Mouse (Mus musculus): ENCODE results near the gene Hist3h2a. TPM values are rescaled to one million over a fixed set of nuclear protein-coding genes. Genes with fewer than 3 reads are reported as not detected.

The Hist3h2a gene
- 18.4 TPM for polyA plus RNA-seq (2014; fragmentation: Illumina TruSeq; extraction: RNeasy Lipid Tissue Mini Kit (QIAGEN cat#74804); ENCODE audit: low read depth, low replicate concordance)

DNA sequence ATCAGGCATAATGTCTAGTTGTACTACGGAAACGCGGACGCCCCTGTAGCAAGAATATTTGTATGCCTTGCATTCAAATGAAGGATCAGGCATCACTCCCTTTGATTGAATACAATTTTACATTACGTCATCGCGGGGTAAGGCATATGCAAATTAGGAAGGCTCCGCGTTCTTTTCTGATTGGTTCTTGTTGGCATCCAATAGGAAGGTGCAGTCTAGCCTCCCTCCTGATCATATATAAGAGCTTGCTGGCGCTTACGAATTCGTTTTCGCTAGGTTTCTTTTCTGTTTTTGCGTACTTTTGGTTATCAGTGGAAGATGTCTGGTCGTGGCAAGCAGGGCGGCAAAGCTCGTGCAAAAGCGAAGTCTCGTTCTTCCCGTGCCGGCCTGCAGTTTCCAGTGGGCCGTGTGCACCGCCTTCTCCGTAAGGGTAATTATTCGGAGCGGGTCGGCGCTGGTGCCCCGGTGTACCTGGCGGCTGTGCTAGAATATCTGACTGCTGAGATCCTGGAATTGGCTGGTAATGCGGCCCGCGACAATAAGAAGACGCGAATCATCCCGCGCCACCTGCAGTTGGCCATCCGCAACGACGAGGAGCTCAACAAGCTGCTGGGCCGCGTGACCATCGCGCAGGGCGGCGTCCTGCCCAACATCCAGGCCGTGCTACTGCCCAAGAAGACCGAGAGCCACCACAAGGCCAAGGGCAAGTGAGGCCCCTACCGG is at the start of gene Hist3h2a, which contains the start of gene Trim17:
Gene Hist3h2a, plus strand, starts transcription at position 266 of the 723 bp plus-strand sequence.
Gene Trim17, plus strand, starts transcription at position 266 of the 723 bp plus-strand sequence.

GRCm38 (mm10) chr11:58917745-58918366 is 36.6 kb upstream of the Hist3h2a start, which contains the start of gene Btnl10:
TSS of gene Btnl10 (plus strand) at chr11:58917908.

DNA sequence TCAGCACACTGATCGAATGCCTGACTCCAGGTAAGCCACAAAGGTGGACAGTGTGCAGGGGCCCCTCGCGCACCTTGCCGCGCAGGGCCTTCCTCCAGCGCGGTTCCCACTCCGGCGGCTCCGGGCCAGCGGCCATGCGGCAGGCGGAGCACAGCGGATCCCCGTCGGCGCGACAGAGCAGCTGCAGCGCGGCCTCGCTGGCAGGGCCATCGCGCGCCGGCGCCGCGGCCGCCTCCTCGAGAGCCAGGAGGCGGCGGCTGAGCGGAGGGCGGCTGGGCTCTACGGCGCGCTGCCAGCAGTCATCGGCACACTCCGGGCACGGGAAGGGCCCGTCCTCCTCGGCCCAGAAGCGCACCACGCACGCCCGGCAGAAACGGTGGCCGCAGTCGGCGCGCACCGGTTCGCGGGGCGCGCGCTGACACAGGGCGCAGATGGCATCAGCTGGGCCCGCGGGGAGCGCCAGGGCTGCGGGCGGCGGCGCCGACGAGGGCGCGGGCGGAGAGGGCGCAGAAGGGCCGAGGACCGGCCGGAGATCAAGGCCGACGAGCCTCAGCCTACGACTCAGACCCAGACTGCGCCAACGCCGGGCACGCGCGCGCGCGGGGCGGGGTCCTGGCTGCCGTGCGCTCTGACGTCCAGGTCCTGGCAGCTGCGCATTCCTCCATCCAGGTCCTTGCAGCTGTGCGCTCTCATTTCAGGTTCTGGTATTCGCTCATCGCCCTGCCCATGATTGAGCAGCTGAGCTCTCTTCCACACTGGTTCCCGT is 16.0 kb upstream of the Hist3h2a start, which contains the start of gene Rnf187:
Gene Rnf187, minus strand, starts transcription at position 595 of the 766 bp plus-strand sequence.

DNA sequence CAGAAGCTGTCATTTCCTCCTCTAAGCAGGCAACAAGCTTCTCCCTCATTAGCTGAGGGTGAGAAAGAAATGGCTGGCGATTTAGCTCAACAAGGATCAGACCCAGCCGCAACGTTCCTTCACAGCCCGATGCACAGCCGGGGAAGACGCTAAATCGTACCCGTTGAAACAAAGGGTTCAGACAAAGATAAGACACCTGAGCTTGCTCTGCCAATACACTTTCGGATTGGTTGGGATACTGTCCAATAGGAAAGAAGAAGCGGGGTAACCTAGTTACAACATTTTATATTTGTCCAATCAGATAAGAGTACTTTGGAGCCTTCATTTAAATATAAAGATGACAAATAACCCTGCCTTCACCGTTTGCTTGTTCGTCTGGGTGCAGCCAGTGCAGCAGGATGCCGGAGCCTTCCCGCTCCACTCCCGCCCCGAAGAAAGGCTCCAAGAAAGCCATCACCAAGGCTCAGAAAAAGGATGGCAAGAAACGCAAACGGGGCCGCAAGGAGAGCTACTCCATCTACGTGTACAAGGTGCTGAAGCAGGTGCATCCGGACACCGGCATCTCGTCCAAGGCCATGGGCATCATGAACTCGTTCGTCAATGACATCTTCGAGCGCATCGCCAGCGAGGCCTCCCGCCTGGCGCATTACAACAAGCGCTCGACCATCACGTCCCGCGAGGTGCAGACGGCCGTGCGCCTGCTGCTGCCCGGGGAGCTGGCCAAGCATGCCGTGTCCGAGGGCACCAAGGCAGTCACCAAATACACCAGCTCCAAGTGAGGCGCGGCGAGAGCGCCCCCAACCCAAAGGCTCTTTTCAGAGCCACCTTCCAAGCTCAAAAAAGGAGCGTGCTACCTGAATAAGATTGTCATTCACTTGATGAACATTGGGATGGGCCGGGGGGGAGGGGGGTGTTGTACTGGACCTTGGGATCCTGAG is 5.7 kb upstream of the Hist3h2a start, which contains the start of gene Hist3h2ba:
Gene Hist3h2ba, plus strand, starts transcription at position 379 of the 938 bp plus-strand sequence.

GRCm38 (mm10) chr11:58978027-58978705 is 23.7 kb downstream of the Hist3h2a start, which contains the start of gene Trim11:
TSS of gene Trim11 (plus strand) at chr11:58978093.

Other genes with a start within 250 kb of the Hist3h2a start
- gene Olfr318, start 230.7 kb upstream of the Hist3h2a start, polyA plus RNA-seq (2014; fragmentation: Illumina TruSeq; extraction: RNeasy Lipid Tissue Mini Kit (QIAGEN cat#74804); ENCODE audit: low read depth, low replicate concordance) = not detected
- gene Olfr317, start 215.5 kb upstream of the Hist3h2a start, polyA plus RNA-seq (2014; fragmentation: Illumina TruSeq; extraction: RNeasy Lipid Tissue Mini Kit (QIAGEN cat#74804); ENCODE audit: low read depth, low replicate concordance) = not detected
- gene Olfr316, start 202.0 kb upstream of the Hist3h2a start, polyA plus RNA-seq (2014; fragmentation: Illumina TruSeq; extraction: RNeasy Lipid Tissue Mini Kit (QIAGEN cat#74804); ENCODE audit: low read depth, low replicate concordance) = not detected
- gene Olfr315, start 181.5 kb upstream of the Hist3h2a start, polyA plus RNA-seq (2014; fragmentation: Illumina TruSeq; extraction: RNeasy Lipid Tissue Mini Kit (QIAGEN cat#74804); ENCODE audit: low read depth, low replicate concordance) = not detected
- not detected for gene Olfr314, start 171.7 kb upstream of the Hist3h2a start, polyA plus RNA-seq (2014; fragmentation: Illumina TruSeq; extraction: RNeasy Lipid Tissue Mini Kit (QIAGEN cat#74804); ENCODE audit: low read depth, low replicate concordance)
- not detected for gene Fam183b, start 152.7 kb upstream of the Hist3h2a start, polyA plus RNA-seq (2014; fragmentation: Illumina TruSeq; extraction: RNeasy Lipid Tissue Mini Kit (QIAGEN cat#74804); ENCODE audit: low read depth, low replicate concordance)
- gene Olfr313, start 139.7 kb upstream of the Hist3h2a start, polyA plus RNA-seq (2014; fragmentation: Illumina TruSeq; extraction: RNeasy Lipid Tissue Mini Kit (QIAGEN cat#74804); ENCODE audit: low read depth, low replicate concordance) = not detected
- gene Olfr312, start 125.4 kb upstream of the Hist3h2a start, polyA plus RNA-seq (2014; fragmentation: Illumina TruSeq; extraction: RNeasy Lipid Tissue Mini Kit (QIAGEN cat#74804); ENCODE audit: low read depth, low replicate concordance) = not detected
- not detected for gene Olfr311, start 115.4 kb upstream of the Hist3h2a start, polyA plus RNA-seq (2014; fragmentation: Illumina TruSeq; extraction: RNeasy Lipid Tissue Mini Kit (QIAGEN cat#74804); ENCODE audit: low read depth, low replicate concordance)
- 12.9 TPM for gene Gm12258, start 107.5 kb upstream of the Hist3h2a start, polyA plus RNA-seq (2014; fragmentation: Illumina TruSeq; extraction: RNeasy Lipid Tissue Mini Kit (QIAGEN cat#74804); ENCODE audit: low read depth, low replicate concordance)
- gene 2810021J22Rik, start 87.5 kb upstream of the Hist3h2a start, polyA plus RNA-seq (2014; fragmentation: Illumina TruSeq; extraction: RNeasy Lipid Tissue Mini Kit (QIAGEN cat#74804); ENCODE audit: low read depth, low replicate concordance) = 8.3 TPM
- 3.9 TPM for gene Zfp39, start 50.5 kb upstream of the Hist3h2a start, polyA plus RNA-seq (2014; fragmentation: Illumina TruSeq; extraction: RNeasy Lipid Tissue Mini Kit (QIAGEN cat#74804); ENCODE audit: low read depth, low replicate concordance)
- gene Btnl10, start 36.8 kb upstream of the Hist3h2a start, polyA plus RNA-seq (2014; fragmentation: Illumina TruSeq; extraction: RNeasy Lipid Tissue Mini Kit (QIAGEN cat#74804); ENCODE audit: low read depth, low replicate concordance) = not detected
- gene Rnf187, start 15.8 kb upstream of the Hist3h2a start, polyA plus RNA-seq (2014; fragmentation: Illumina TruSeq; extraction: RNeasy Lipid Tissue Mini Kit (QIAGEN cat#74804); ENCODE audit: low read depth, low replicate concordance) = 6.2 TPM
- gene Hist3h2ba, start 5.8 kb upstream of the Hist3h2a start, polyA plus RNA-seq (2014; fragmentation: Illumina TruSeq; extraction: RNeasy Lipid Tissue Mini Kit (QIAGEN cat#74804); ENCODE audit: low read depth, low replicate concordance) = not detected
- 0.41 TPM for gene Trim17, start within 50 bp of the Hist3h2a start, polyA plus RNA-seq (2014; fragmentation: Illumina TruSeq; extraction: RNeasy Lipid Tissue Mini Kit (QIAGEN cat#74804); ENCODE audit: low read depth, low replicate concordance)
- gene Trim11, start 23.4 kb downstream of the Hist3h2a start, polyA plus RNA-seq (2014; fragmentation: Illumina TruSeq; extraction: RNeasy Lipid Tissue Mini Kit (QIAGEN cat#74804); ENCODE audit: low read depth, low replicate concordance) = 2.8 TPM
- not detected for gene Obscn, start 181.7 kb downstream of the Hist3h2a start, polyA plus RNA-seq (2014; fragmentation: Illumina TruSeq; extraction: RNeasy Lipid Tissue Mini Kit (QIAGEN cat#74804); ENCODE audit: low read depth, low replicate concordance)
- 0.76 TPM for gene Iba57, start 209.1 kb downstream of the Hist3h2a start, polyA plus RNA-seq (2014; fragmentation: Illumina TruSeq; extraction: RNeasy Lipid Tissue Mini Kit (QIAGEN cat#74804); ENCODE audit: low read depth, low replicate concordance)
- not detected for gene Gjc2, start 228.5 kb downstream of the Hist3h2a start, polyA plus RNA-seq (2014; fragmentation: Illumina TruSeq; extraction: RNeasy Lipid Tissue Mini Kit (QIAGEN cat#74804); ENCODE audit: low read depth, low replicate concordance)
- gene Guk1, start 237.5 kb downstream of the Hist3h2a start, polyA plus RNA-seq (2014; fragmentation: Illumina TruSeq; extraction: RNeasy Lipid Tissue Mini Kit (QIAGEN cat#74804); ENCODE audit: low read depth, low replicate concordance) = 5.0 TPM
- 11.4 TPM for gene Mrpl55, start 247.8 kb downstream of the Hist3h2a start, polyA plus RNA-seq (2014; fragmentation: Illumina TruSeq; extraction: RNeasy Lipid Tissue Mini Kit (QIAGEN cat#74804); ENCODE audit: low read depth, low replicate concordance)

All from sigmoid colon, adult 10 weeks (tissue).